9 mouse cellular contexts compared by ENCODE assay signal in genomic region chr15:88854969-88855830, GRCm38 (mm10). TPM values are rescaled to one million over a fixed set of nuclear protein-coding genes. Genes with fewer than 3 reads are reported as not detected.
DNase-seq lines count a peak whose midpoint lies in the region; ATAC-seq lines count a peak whose summit lies in the region.
"Had no signal": no experiment of that assay in that cellular context is flagged by ENCODE, and none has a peak within 500 bp of the region (broad histone marks: within the 10 kb centered on the region; RNA-seq: fewer than 3 reads in every experiment).

No protein-coding gene starts in this region.

- H3K4me1 ChIP-seq in heart, embryonic 13.5 days = peaks cover 54% of the 10 kb centered on the region

- H3K4me3 ChIP-seq in heart, embryonic 13.5 days = no peak overlapping the region
- H3K4me3 ChIP-seq: erythroblast, embryonic 14.5 days had no signal

- DNase-seq in heart, postnatal 36 days = no peak
- DNase-seq in Muller cell, postnatal 12 days (ENCODE audit: inconsistent ontology term) = peak; percentile 47
- peak; percentile 58 for DNase-seq in kidney, adult 11 months
- peak; percentile 71 for DNase-seq in lung, postnatal 10 days
- no peak for DNase-seq in embryo, embryonic 10 days (ENCODE audit: low spot score)
- DNase-seq in testis, postnatal 14 days (ENCODE audit: low spot score) = no peak
- DNase-seq in left cerebral cortex, postnatal 36 days (ENCODE audit: low spot score in 2 of 2) = no peak

- intact Hi-C loops in heart, postnatal 36 days (cut with DNase I) = no loop called here
- intact Hi-C loops in left cerebral cortex, postnatal 36 days (cut with DNase I) = no loop called here

- H3K4me2 ChIP-seq in heart, embryonic 13.5 days = peak overlapping the region; percentile 26; the same call in 1 of the 2 replicates

- no peak for ATAC-seq in heart, embryonic 13.5 days (ENCODE audit: extremely low read depth, insufficient number of reproducible peaks, low FRiP score, low TSS enrichment)

- peak overlapping the region; percentile 34 for H3K9ac ChIP-seq in heart, embryonic 13.5 days

- H3K27me3 ChIP-seq in heart, embryonic 13.5 days (replicated peaks) = no peaks in the 10 kb centered on the region

- no peaks in the 10 kb centered on the region for H3K36me3 ChIP-seq in heart, embryonic 13.5 days

- no peaks in the 10 kb centered on the region for H3K9me3 ChIP-seq in heart, embryonic 13.5 days

- peak overlapping the region; percentile 68 for H3K27ac ChIP-seq in heart, embryonic 13.5 days (replicated peaks)

- WGBS in heart, embryonic 13.5 days = 57% methylated on average over 15 of the region's 15 CpGs

RNA-seq across cellular contexts. Expression of gene Pim3, which starts 6.8 kb away (rescaled TPM):
- polyA plus RNA-seq in heart, embryonic 13.5 days (2015; fragmentation: Nextera tagmentation; extraction: Ambion mirVana) = 51.8 and 57.0 TPM in 2 replicates
- total RNA-seq in heart, postnatal 36 days (2021) = 100 to 1,000 TPM; 120 to 134 TPM
- 10 to 100 TPM; 35.0 to 51.0 TPM for total RNA-seq in left cerebral cortex, postnatal 36 days (2021)

RNA-seq across cellular contexts. Expression of gene Creld2, which starts 35.8 kb away (rescaled TPM):
- polyA plus RNA-seq in heart, embryonic 13.5 days (2015; fragmentation: Nextera tagmentation; extraction: Ambion mirVana) = 54.1 and 63.7 TPM in 2 replicates
- total RNA-seq in heart, postnatal 36 days (2021) = 10 to 100 TPM; 16.5 to 27.9 TPM
- 10 to 100 TPM; 17.5 to 26.0 TPM for total RNA-seq in left cerebral cortex, postnatal 36 days (2021)

RNA-seq across cellular contexts. Expression of gene Alg12, which starts 36.1 kb away (rescaled TPM):
- polyA plus RNA-seq in heart, embryonic 13.5 days (2015; fragmentation: Nextera tagmentation; extraction: Ambion mirVana) = 8.9 and 10.5 TPM in 2 replicates
- 10 to 100 TPM in 1 of 2 experiments, 1 to 10 TPM in 1; 8.9 to 10.1 TPM for total RNA-seq in heart, postnatal 36 days (2021)
- 10 to 100 TPM; 12.8 to 15.7 TPM for total RNA-seq in left cerebral cortex, postnatal 36 days (2021)

Comparison
In these comparisons a context has a peak if more than half of its experiments do, and no peak if none do; other contexts are left out.
1. DNase-seq: peak in Muller cell, postnatal 12 days (single experiment), kidney, adult 11 months (single experiment) and lung, postnatal 10 days (single experiment); none in heart, postnatal 36 days (0 of 2), embryo, embryonic 10 days (single experiment), testis, postnatal 14 days (single experiment) and left cerebral cortex, postnatal 36 days (0 of 2).